Mouse (Mus musculus): ENCODE measurements around the gene Angptl4.
"Not testable (repeated sequence)": the region's sequence is repeated elsewhere in the genome, so short reads cannot be mapped to it uniquely, and the experiment has no call there.

Angptl4 gene

GRCm38 (mm10) chr17:33756108-33756790, 25.4 kb downstream of the Angptl4 start:
- DNase-seq (ENCODE audit: low read depth): no peak

DNA sequence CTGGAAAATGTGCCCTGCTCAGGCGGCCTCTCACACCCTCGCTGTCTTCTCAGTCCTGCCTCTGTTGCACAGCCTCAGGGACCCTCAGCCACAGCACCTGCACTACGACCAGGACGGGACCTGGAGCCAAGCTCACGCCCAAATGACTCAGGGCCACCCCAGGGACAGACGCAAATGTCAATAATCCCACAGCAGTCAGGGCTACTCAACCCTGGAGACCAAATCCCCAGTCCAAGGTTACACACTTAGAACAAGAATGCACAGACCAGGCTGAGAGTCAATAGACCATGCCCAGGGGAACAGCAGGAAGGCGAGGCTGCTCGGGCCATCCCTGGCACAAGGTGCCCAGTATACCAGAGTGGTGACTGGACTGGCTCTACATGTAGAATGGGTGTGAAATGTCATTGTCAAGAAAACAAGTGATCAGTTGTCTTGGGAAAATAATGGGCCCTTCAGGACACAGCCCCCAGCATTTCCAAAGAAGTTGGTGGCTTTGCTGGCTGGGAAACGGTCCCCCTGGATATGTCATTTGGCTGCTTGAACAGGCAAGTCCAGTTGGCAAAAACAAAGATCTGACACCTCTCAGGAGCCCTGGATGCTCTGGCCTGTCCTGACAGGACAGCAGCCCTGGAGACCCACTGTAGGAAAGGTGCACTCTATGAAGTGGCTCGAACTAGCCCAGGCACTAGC, 26.1 kb downstream of the Angptl4 start:
- no peak for DNase-seq (ENCODE audit: low read depth)

DNA sequence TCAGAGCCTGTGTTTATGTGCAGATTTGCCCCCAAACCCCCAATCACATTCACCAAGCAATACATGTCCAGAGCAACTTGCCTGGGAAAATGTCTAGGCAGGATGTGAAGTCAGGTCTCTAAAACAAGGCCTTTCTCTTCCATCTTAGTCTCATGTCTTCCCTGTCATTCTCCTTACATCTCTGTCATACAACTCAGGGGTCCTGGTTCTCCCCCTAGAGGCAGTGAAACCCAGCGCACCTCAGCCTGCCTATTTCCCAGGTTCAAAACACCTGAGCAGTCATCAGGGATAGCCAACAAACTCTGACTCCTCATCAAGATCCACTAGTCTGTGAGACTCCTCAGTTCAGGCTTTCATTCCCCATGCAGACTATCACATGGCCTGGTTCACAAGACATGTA, 27.0 kb downstream of the Angptl4 start:
- no peak for DNase-seq (ENCODE audit: low read depth)

- no peak for DNase-seq (ENCODE audit: low read depth)
Observed at GRCm38 (mm10) chr17:33752297-33752696, 29.3 kb downstream of the Angptl4 start.

- no peak for DNase-seq (ENCODE audit: low read depth)
Observed at GRCm38 (mm10) chr17:33751181-33751580, 30.4 kb downstream of the Angptl4 start.

- no peak for DNase-seq (ENCODE audit: low read depth)
Observed at GRCm38 (mm10) chr17:33749451-33749850, 32.2 kb downstream of the Angptl4 start.

GRCm38 (mm10) chr17:33746011-33746410, 35.6 kb downstream of the Angptl4 start:
- no peak for DNase-seq (ENCODE audit: low read depth)

- no peak for DNase-seq (ENCODE audit: low read depth)
Observed at GRCm38 (mm10) chr17:33744686-33745384, 36.8 kb downstream of the Angptl4 start.

DNA sequence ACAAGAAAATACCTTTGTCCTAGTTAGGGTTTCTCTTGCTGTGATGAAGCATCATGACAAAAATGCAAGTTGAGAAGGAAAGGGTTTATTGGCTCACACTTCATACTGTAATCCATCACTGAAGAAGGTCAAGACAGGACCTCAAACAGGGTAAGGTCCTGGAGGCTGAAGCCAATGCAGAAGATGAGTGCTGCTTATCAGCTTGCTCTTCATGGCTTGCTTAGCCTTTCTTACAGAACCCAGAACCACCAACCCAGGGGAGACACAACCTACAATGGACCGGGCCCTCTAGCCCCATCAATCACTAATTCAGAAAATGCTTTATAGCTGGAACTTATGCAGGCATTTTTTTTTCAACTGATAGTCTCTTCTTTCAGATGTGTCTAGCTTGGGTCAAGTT, 39.2 kb downstream of the Angptl4 start:
- DNase-seq (ENCODE audit: low read depth): no peak

DNA sequence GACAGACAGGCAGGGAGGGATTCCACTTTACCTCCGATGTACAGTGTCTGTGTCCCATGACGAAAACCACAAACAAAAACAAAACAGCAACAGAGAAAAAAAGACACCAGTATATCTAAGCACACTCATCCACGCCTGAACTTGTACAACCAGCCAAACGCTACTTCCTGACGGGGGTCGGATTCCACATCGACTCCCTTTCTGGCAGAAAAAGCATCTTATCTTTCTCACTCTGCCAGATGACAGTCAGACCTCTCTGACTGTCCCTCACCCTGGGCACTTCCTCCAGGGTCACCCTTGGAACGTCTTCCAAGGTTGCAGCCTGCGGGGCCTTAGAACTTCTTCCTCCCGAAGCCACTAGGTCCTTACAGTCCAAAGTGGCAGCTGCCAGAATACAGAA, 48.1 kb downstream of the Angptl4 start:
- DNase-seq (ENCODE audit: low read depth): not testable (repeated sequence)

DNA sequence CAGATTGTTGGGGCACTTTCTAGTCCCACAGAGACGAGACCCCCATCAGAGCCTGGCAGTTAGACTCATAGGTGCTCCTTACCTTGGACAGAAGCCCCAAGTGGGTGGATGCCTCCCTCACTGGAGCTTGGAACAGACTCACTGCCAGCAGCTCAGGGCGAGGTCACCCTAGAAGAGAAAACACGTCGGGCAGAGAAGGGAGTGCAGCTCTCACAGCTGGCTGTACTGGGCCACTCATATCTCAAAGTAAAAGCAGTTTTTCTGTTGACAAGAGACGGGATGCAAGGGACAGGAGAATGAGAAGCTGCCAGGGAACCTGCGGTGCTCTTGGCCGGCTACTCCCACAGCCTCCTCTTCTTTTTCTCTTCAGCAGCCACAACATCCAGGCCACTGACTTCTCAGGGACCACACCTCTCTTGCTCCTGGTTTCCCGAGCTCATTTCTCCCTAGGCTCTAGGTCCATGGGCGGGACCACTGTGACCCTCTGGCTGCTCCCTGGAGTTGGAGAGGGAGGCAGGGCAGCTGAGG, 49.0 kb downstream of the Angptl4 start:
- DNase-seq (ENCODE audit: low read depth): not testable (repeated sequence)

DNA sequence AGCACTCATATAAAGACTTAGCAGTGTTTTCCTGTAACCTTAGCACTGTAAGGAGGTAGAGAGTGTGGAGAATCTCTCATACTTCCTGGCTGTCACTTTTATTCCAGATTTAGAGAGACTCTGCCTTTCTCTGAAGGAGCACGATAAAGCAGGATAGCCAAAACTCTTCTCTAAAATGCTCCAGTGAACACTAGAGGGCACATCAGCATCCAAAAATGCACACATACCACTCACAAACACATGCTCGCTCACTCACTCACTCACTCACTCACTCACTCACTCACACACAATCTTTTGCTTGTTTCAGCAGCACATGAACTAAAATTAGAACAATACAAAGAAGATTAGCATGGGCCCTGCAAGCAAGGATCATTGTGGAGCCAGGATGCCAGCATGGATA, 52.4 kb downstream of the Angptl4 start:
- DNase-seq (ENCODE audit: low read depth): no peak

- no peak for DNase-seq (ENCODE audit: low read depth)
Observed at GRCm38 (mm10) chr17:33728396-33728795, 53.2 kb downstream of the Angptl4 start.
